Mouse (Mus musculus): Measurements from ENCODE around the gene 4930402H24Rik. TPM values are rescaled to one million over a fixed set of nuclear protein-coding genes. Genes with fewer than 3 reads are reported as not detected.

4930402H24Rik gene
- total RNA-seq (2017), result 9.4 and 12.3 TPM in 2 replicates

DNA sequence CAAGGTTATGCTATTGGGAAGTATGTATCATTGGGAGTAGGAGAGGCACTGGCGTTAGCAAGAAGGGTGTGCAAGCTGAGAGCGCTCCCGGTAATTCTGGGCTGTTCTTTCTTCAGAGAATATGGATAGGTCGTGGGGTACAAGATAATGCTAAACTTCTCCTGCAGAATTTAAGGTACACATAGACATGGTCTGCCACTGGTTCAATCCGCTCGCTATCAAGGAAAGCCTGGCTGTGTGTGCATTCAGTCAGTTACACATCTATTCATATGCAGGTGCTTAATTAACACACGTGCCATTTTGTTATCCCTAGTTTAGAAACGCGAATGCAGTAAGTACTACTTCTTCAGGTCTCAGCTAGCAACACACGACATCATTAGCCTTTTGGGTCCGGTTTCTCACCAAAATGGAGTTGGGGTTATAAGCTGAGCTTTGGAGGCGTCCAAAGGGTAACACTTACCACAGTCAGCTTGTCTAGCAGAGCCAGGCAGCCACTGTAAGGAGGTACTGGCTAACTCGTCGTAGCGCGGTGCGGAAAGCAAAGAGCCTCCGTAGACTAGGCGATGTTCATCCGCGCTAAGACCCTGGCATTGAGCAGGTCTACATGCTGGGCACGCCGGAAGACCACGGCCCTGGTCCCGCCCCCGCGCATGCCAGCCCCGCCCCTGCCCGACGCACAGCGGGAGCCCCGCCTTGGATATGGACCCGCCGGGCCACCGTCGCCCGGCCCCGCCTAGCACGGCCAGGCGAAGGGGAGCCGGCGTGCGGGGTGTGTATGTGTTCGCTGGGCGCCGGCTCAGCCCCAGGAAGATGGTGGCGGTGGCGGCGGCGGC is at the start of gene 4930402H24Rik, which contains the start of gene Atrn:
Gene 4930402H24Rik, minus strand, starts transcription at position 656 of the 833 bp plus-strand sequence.
Gene Atrn, plus strand, starts transcription at position 745 of the 833 bp plus-strand sequence.
- ATAC-seq (replicated peaks in 1 of 2; ENCODE audit: insufficient read depth in 1 of 2, low FRiP score in 2 of 2, low TSS enrichment in 1 of 2, low read depth in 1 of 2, poor library complexity in 2 of 2, severe bottlenecking in 2 of 2), result peak; percentile 79 to 96

DNA sequence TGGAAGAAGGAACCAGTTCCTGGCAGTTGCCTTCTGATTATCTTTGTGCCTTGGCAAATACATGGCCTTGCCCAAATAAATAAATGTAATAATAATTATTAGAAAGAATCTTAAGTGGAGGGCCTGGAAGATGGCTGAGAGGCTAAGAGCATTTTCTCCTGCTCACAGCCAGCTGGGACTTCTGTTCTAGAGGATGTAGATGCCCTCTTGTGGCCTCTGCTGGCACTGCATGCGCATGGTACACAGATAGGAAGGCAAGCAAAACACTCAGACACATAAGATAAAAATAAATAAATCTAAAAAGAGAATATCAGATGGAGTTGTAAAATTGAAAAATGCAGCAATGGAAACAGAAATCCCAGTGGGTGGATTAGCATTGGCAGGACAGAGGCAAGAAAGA is 44.3 kb upstream of the 4930402H24Rik start:
- ATAC-seq (replicated peaks in 1 of 2; ENCODE audit: insufficient read depth in 1 of 2, low FRiP score in 2 of 2, low TSS enrichment in 1 of 2, low read depth in 1 of 2, poor library complexity in 2 of 2, severe bottlenecking in 2 of 2), result peak; percentile 49 to 84; a peak in 2 of 4 replicates

DNA sequence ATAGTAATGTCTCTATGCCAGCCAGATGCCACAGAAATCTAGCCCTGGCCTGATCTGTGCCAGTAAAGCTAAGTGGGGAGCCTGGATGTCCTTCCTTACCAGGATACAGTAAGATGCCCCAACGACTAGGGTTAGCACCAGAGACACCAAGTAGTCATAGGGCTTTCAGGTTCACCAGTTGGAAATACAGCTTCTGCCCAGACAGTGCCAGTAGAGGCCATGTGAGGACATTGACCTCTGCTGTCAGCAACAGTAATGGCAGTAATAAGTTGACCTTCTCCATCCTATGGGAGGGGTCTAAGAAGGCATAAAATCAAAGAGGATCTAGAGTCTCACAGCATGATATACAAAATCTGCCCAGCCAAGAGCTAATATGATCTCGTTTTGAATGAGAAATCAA is 43.6 kb upstream of the 4930402H24Rik start:
- ATAC-seq (replicated peaks in 1 of 2; ENCODE audit: insufficient read depth in 1 of 2, low FRiP score in 2 of 2, low TSS enrichment in 1 of 2, low read depth in 1 of 2, poor library complexity in 2 of 2, severe bottlenecking in 2 of 2), result no peak

DNA sequence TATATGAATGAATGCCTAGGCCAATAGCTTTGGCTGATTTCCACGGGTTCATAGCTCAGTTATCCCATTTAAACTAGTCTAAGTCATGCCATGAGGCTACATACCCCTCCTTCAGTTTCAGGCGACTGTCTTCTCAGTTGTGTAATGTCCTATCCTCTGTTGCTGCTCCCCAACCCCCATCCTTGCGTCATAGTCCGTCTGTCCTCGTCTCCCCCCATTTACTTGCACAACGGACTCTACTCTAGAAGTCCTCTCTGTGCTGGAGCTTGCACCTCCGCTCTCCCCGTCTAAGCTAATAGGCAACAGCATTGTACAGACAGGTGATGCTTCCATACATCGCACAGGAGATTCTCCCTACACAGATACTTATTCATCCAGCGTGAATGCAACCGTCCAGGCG is 26.7 kb upstream of the 4930402H24Rik start:
- ATAC-seq (replicated peaks in 1 of 2; ENCODE audit: insufficient read depth in 1 of 2, low FRiP score in 2 of 2, low TSS enrichment in 1 of 2, low read depth in 1 of 2, poor library complexity in 2 of 2, severe bottlenecking in 2 of 2), result peak in 1 of 2 experiments; percentile 58; a peak in 1 of 4 replicates

DNA sequence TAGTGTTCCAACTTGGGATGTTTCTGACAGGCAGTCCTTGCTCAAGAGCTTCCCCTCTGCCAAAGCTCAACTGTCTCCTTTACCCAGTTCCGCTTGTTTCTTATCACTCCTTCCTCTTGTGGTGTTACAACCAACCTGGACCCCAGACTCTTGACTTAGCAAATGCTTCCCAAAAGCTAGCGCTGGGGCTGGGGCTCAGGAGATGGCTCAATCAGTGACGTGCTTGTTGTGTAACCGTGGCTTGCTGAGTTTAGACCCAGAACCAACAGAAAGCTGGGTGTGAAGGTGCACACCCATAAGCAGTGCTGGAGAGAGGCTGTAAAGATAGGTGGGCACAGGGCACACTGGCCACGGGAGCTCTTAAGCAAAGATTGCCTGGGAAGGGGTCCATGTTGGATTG is 23.8 kb upstream of the 4930402H24Rik start:
- peak; percentile 65 to 86; a peak in 3 of 4 replicates for ATAC-seq (replicated peaks in 1 of 2; ENCODE audit: insufficient read depth in 1 of 2, low FRiP score in 2 of 2, low TSS enrichment in 1 of 2, low read depth in 1 of 2, poor library complexity in 2 of 2, severe bottlenecking in 2 of 2)

DNA sequence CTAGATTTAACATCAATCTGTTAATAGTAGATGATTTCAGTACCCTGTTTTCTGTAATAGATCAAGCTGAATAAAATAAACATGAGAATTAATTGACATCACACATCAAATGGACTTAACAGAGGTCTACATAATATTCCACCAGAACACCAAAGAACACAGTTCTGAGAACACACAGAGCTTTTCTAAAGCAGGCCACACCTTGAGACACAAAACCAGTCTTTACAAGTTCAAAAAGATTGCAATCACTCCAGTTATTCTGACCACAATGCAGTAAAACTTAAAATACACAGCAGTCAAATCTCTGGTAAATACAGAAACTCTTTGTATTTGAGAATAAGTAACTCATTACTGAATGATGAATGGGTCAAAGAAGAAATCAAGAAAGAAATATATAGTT is 22.3 kb upstream of the 4930402H24Rik start:
- no peak for ATAC-seq (replicated peaks in 1 of 2; ENCODE audit: insufficient read depth in 1 of 2, low FRiP score in 2 of 2, low TSS enrichment in 1 of 2, low read depth in 1 of 2, poor library complexity in 2 of 2, severe bottlenecking in 2 of 2)

DNA sequence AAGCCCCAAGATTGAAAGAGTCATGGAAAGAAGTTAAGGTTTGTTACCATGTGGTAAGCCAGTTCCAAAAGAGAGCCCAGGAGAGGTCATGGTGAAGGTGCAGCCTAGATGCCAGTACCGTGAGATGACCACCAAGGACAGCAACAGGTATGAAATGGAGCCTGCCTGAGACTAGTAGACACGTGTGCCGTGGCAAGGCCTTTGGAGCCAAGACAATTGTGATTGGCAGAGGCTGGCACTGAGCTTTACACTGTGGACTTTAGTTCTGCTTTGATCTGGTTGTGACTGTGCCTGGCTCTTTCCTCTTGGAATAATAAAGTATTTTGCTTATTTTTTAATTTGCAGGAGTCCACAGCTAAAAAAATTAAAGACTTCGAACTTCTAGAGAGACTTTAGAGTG is 21.8 kb upstream of the 4930402H24Rik start:
- no peak for ATAC-seq (replicated peaks in 1 of 2; ENCODE audit: insufficient read depth in 1 of 2, low FRiP score in 2 of 2, low TSS enrichment in 1 of 2, low read depth in 1 of 2, poor library complexity in 2 of 2, severe bottlenecking in 2 of 2)

DNA sequence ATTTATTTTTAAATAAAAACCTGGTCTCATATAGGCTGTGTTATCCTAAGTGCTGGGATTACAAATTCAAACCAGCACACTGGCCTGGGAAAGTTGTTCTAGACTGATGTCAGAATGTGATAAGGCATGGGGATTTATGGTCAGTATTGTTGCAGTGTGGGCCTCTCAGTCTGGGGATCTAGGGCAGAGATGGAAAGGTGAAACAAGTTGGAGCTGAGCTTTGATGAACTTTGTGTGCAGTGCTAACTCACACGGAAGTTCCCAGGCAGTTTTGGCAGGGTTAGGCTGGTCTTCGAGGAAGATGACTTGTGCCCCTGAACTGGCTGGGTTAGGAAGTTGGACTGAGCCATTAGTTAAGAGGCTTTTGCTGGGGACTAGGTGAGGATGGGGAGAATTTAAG is 18.7 kb upstream of the 4930402H24Rik start:
- ATAC-seq (replicated peaks in 1 of 2; ENCODE audit: insufficient read depth in 1 of 2, low FRiP score in 2 of 2, low TSS enrichment in 1 of 2, low read depth in 1 of 2, poor library complexity in 2 of 2, severe bottlenecking in 2 of 2), result no peak

DNA sequence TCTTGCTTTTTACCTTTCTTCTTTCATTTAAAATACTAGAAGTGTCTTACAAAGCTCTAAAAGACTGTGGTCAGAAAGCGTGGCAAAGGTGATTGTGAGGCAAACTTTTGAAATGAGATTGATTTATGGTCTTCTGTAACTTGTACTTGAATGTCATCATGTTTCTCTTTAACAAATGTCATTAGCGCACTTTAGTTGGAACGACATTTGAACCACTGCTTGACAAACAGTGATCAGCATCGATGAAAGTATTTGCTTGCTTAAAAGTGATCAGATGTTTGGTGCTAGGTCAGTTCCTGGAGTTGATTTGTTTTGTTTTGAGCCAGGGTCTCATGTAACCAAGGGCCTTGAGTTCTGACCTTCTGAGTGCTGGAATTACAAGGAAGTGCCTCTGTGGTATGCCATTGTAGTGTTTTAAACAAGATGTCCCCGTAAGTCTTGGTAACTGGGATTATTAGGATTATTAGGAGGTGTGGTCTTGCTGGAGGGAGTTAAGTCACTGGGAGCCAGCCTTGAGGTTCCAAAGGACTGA is 12.9 kb upstream of the 4930402H24Rik start:
- no peak for ATAC-seq (replicated peaks in 1 of 2; ENCODE audit: insufficient read depth in 1 of 2, low FRiP score in 2 of 2, low TSS enrichment in 1 of 2, low read depth in 1 of 2, poor library complexity in 2 of 2, severe bottlenecking in 2 of 2)

DNA sequence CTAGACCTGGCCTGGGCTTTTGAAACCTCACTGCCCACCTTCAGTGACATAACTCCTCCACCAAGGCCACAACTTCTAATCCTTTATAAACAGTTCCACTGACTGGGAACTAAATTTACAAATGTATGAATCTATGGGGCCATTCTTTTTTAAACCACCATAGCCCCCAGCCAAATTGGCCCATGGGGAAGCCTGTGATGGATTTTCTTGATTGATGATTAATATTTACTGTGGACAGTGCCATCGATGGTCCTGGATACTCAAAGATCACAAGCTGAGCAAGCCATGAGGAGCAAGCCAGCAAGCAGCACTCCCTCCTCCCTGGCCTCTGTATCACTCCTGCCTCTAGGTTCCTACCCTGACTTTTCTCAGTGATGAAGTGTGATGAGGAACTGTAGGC is 11.5 kb upstream of the 4930402H24Rik start:
- ATAC-seq (replicated peaks in 1 of 2; ENCODE audit: insufficient read depth in 1 of 2, low FRiP score in 2 of 2, low TSS enrichment in 1 of 2, low read depth in 1 of 2, poor library complexity in 2 of 2, severe bottlenecking in 2 of 2), result no peak

DNA sequence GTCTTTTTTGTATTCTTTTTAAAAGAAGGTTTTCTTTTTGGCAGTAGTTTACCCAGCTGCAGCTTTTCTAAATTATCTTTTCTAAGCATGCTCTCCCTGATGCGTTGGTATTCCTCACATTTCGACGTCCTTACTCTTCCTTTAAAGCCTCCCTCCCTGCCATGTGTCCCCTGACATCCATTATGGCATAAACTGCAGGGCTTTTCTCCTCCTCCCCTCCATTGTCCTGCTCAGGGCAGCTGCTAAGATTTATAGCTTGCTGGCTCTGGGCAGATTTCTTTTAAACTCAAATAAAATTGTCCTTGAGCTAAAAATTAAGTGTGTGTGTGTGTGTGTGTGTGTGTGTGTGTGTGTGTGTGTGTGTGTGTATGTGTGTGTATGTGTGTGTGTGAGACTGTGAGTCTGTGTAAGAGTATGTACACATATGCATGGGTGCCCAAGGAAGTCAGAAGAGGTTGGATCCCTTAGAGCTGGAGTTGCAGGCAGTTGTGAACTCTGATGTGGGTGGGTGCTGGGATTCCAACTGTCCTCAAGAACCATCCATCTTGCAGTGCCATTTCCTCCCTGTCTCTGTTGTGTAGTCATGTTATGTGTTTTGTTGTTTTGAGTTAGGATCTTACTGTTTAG is 10.4 kb upstream of the 4930402H24Rik start:
- no peak for ATAC-seq (replicated peaks in 1 of 2; ENCODE audit: insufficient read depth in 1 of 2, low FRiP score in 2 of 2, low TSS enrichment in 1 of 2, low read depth in 1 of 2, poor library complexity in 2 of 2, severe bottlenecking in 2 of 2)

DNA sequence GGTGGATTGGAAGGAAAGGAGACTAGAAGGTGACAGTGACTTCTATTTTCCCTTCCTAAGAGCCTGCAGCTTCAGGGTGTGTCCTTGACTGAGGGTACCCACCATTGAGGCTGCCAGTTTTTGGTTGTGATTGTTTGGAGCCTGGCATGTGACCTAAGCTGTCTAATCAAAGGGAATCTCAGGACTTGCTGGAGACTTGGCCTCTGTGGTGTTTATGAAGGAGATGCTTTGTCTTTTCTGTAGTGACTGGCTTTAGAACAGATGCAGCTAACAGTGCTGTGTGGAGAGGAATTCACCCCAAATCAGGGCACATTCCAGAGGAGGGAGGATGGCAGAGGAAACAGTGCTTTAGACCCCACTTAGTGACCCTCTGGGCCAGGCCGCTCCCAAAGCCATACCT is 8.7 kb upstream of the 4930402H24Rik start:
- ATAC-seq (replicated peaks in 1 of 2; ENCODE audit: insufficient read depth in 1 of 2, low FRiP score in 2 of 2, low TSS enrichment in 1 of 2, low read depth in 1 of 2, poor library complexity in 2 of 2, severe bottlenecking in 2 of 2), result no peak

DNA sequence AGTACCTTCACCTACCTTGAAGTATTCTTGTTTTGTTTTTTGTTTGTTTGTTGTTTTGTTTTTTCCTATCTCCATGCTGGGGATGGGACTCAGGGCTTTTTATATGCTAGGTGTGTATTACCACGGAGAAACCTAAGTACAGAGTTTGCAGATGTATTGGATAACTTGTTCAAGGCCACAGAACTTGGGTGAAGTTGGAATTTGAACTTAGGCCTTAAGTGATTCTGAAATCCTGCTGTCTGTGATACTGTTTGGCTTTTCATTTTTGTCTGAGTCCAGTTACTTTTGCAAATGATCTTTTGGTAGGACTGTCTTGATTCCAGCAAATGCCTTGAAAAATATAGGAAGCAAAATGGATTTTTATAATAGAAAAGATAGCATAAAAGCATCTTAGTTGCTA is 5.5 kb upstream of the 4930402H24Rik start:
- no peak for ATAC-seq (replicated peaks in 1 of 2; ENCODE audit: insufficient read depth in 1 of 2, low FRiP score in 2 of 2, low TSS enrichment in 1 of 2, low read depth in 1 of 2, poor library complexity in 2 of 2, severe bottlenecking in 2 of 2)

DNA sequence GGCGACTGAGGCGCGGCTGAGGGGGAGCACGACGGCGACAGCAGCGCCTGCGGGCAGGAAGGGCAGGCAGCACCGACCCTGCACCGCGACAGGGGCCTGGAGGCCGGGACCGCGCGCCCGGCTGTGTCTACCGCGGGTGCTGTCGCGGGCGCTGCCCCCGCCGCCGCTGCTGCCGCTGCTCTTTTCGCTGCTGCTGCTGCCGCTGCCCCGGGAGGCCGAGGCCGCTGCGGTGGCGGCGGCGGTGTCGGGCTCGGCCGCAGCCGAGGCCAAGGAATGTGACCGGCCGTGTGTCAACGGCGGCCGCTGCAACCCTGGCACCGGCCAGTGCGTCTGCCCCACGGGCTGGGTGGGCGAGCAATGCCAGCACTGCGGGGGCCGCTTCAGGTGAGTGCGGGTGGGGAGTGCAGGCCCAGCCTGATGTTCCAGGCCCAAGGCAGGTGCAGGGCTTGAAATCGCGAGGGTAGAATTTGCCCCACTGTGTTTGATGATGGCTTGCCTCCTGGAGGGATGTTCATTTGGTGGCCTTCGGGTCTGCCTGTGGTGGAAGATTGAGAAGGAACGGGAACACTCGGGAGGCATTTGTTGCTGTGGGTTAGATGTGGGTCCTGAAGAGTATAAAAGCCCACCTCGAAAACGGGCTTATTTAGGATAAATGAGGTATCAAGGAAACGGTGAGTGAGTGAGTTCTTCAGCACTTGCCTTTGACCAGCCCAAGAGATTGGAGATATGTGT is 544 bp upstream of the 4930402H24Rik start:
- ATAC-seq (replicated peaks in 1 of 2; ENCODE audit: insufficient read depth in 1 of 2, low FRiP score in 2 of 2, low TSS enrichment in 1 of 2, low read depth in 1 of 2, poor library complexity in 2 of 2, severe bottlenecking in 2 of 2), result 0 out of 4 replicates have a peak, but pooled peaks of 1 of the 2 experiments have one; percentile 1

DNA sequence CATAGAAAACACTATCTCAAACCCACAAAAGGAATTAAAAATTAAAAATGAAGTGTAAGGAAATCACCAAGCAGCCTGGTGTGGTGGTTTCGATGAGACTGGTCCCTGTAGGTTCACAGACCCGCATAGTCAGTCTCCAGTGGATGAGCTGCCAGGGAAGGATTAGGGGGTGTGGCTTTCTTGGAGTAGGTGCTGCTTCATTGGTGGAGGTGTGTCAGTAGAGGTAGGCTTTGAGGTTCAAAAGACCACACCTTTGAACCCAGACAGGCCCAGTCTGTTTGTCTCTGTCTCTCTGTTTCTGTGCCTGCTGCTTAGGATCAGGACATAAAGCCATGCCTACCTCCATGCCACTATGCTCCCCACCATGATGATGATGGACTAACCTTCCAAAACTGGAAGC is 7.4 kb downstream of the 4930402H24Rik start:
- ATAC-seq (replicated peaks in 1 of 2; ENCODE audit: insufficient read depth in 1 of 2, low FRiP score in 2 of 2, low TSS enrichment in 1 of 2, low read depth in 1 of 2, poor library complexity in 2 of 2, severe bottlenecking in 2 of 2), result no peak

DNA sequence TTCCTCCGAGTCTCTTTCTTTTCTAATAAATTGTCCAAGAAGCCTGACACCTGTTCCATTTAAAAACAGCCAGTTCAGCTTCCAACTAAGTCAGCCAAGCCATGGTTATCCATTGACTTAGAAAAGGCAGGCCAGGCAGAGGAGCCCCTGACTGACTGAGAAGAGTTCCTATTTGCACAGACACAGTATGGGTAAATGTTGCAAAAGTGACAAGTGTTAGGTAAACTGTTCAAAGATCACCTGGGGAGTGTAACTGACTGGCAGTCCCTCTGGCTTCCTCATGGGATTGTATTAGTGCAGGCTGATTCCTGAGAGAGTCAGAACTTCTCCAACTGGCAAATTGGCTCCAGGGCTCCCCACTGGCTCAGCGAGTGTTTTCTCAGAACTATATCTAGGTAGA is 8.3 kb downstream of the 4930402H24Rik start:
- ATAC-seq (replicated peaks in 1 of 2; ENCODE audit: insufficient read depth in 1 of 2, low FRiP score in 2 of 2, low TSS enrichment in 1 of 2, low read depth in 1 of 2, poor library complexity in 2 of 2, severe bottlenecking in 2 of 2), result no peak

DNA sequence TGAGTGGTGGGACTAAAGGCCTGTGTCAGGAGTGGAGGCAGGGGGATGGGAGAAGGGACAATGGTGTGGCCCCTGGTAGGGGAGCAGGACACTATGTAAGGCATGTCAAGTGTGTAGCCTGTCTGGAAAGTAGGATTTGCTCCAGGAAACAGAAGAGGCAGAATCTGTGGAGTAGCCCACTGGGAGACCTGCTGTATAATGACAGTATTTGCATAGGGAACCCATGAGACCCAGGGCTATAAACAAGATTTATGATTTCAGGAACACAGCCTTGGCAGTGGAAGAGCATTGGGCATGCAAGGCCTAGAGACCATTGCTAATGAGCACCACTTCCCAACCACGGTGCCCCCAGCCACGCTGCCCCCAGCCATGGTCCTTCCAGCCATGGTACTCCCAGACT is 9.3 kb downstream of the 4930402H24Rik start:
- ATAC-seq (replicated peaks in 1 of 2; ENCODE audit: insufficient read depth in 1 of 2, low FRiP score in 2 of 2, low TSS enrichment in 1 of 2, low read depth in 1 of 2, poor library complexity in 2 of 2, severe bottlenecking in 2 of 2), result no peak

DNA sequence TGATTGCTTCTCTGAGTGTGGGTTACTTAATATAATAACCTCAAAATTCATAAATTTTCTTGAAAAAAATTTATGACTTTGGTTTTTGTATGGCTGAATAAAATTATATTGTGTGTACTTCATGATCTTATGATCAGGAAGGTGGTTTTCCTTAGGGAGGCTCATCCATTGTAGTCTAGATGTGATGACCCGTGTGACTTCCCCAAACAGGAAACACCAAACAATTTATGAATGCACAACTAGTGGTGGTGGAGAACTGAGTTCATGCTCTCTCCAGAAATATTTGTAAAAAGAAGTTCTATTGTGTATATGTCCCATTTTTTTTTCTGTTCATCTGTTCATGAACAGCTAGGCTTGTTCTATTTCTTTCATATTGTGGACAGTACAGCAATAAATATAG is 18.8 kb downstream of the 4930402H24Rik start:
- ATAC-seq (replicated peaks in 1 of 2; ENCODE audit: insufficient read depth in 1 of 2, low FRiP score in 2 of 2, low TSS enrichment in 1 of 2, low read depth in 1 of 2, poor library complexity in 2 of 2, severe bottlenecking in 2 of 2), result no peak

All from hematopoietic stem cell, adult 5-6 weeks (primary cell).